8 mouse cellular contexts compared by ENCODE assay signal in genomic region chr10:34328310-34328709, GRCm38 (mm10). TPM values are rescaled to one million over a fixed set of nuclear protein-coding genes. Genes with fewer than 3 reads are reported as not detected.
A peak's percentile ranks its signal among the peaks of the same experiment; 100 is the strongest.
DNase-seq lines count a peak whose midpoint lies in the region; ATAC-seq and TF ChIP-seq lines count a peak whose summit lies in the region.

No protein-coding gene starts in this region.

- no peak overlapping the region for H3K27ac ChIP-seq in heart, embryonic 14.5 days (replicated peaks in 1 of 2; ENCODE audit: control insufficient read depth in 1 of 2, insufficient read depth in 1 of 2, low read depth in 2 of 2, low read length in 2 of 2)
- H3K27ac ChIP-seq in lung, embryonic 14.5 days (ENCODE audit: low read depth), result no peak overlapping the region

- 0 out of 2 replicates have a peak overlapping the region, but pooled peaks have one; percentile 16 for H3K9ac ChIP-seq in heart, embryonic 14.5 days (ENCODE audit: low read length)
- H3K9ac ChIP-seq in lung, embryonic 14.5 days, result no peak overlapping the region

- H3K79me3 ChIP-seq in C2C12 (ENCODE audit: low read depth), result no peaks in the 10 kb centered on the region

- ATAC-seq in heart, embryonic 14.5 days (ENCODE audit: insufficient number of reproducible peaks, insufficient read depth, low FRiP score, low read depth), result 0 out of 2 replicates have a peak, but pooled peaks have one; percentile 13
- ATAC-seq in lung, embryonic 14.5 days (ENCODE audit: insufficient read depth), result peak; percentile 83

- no peak overlapping the region for H3ac ChIP-seq in C2C12 (ENCODE audit: control insufficient read depth, insufficient read length, low read depth)

- peak; percentile 82 for DNase-seq in NIH3T3 (ENCODE audit: low read depth)
- peak; percentile 37 to 51 for DNase-seq in cerebellum, postnatal 36 days
- peak; percentile 60 for DNase-seq in kidney, postnatal 10 days
- DNase-seq in lung, embryonic 14.5 days, result peak; percentile 78
- DNase-seq in retina, postnatal 7 days (ENCODE audit: low read depth, low spot score), result peak; percentile 36
- DNase-seq in spleen, postnatal 4 days (ENCODE audit: low spot score in 2 of 2), result no peak

- no peaks in the 10 kb centered on the region for H3K79me2 ChIP-seq in C2C12 (ENCODE audit: control insufficient read depth, insufficient read depth)

- H3K4me1 ChIP-seq in heart, embryonic 14.5 days (ENCODE audit: control insufficient read depth in 2 of 2, insufficient read depth in 2 of 2, low read length in 2 of 2), result no peaks in the 10 kb centered on the region
- no peaks in the 10 kb centered on the region for H3K4me1 ChIP-seq in lung, embryonic 14.5 days (ENCODE audit: insufficient read depth)

- no peaks in the 10 kb centered on the region for H3K9me3 ChIP-seq in heart, embryonic 14.5 days (ENCODE audit: control insufficient read depth, low read length)
- H3K9me3 ChIP-seq in lung, embryonic 14.5 days (ENCODE audit: low read depth, low read length), result no peaks in the 10 kb centered on the region

- WGBS in heart, embryonic 14.5 days, result 0% methylated on average over 2 of the region's 2 CpGs
- WGBS in lung, embryonic 14.5 days, result 0% methylated on average over 2 of the region's 2 CpGs

- peak; percentile 5 for TF ChIP-seq CTCF in C2C12 (IDR thresholded peaks at IDR 0.05; ENCODE audit: control insufficient read depth, insufficient read depth, insufficient read length)
- peak; percentile 68 for TF ChIP-seq CTCF in lung, embryonic 14.5 days (IDR thresholded peaks at IDR 0.05; ENCODE audit: low read depth)

- H3K36me3 ChIP-seq in C2C12 (ENCODE audit: control insufficient read depth, insufficient read depth), result no peaks in the 10 kb centered on the region
- H3K36me3 ChIP-seq in heart, embryonic 14.5 days (ENCODE audit: control insufficient read depth, insufficient read depth, low read length), result no peaks in the 10 kb centered on the region
- H3K36me3 ChIP-seq in lung, embryonic 14.5 days (ENCODE audit: insufficient read depth), result no peaks in the 10 kb centered on the region

- no peaks in the 10 kb centered on the region for H3K27me3 ChIP-seq in C2C12 (ENCODE audit: control insufficient read depth, insufficient read depth, insufficient read length)
- no peaks in the 10 kb centered on the region for H3K27me3 ChIP-seq in heart, embryonic 14.5 days (ENCODE audit: control insufficient read depth, insufficient read depth, low read length)
- H3K27me3 ChIP-seq in lung, embryonic 14.5 days (ENCODE audit: insufficient read depth, low read length), result no peaks in the 10 kb centered on the region

- no peak overlapping the region for H3K4me3 ChIP-seq in C2C12 (ENCODE audit: insufficient read depth, poor library complexity, severe bottlenecking)
- H3K4me3 ChIP-seq in heart, embryonic 14.5 days (ENCODE audit: control insufficient read depth in 1 of 2, insufficient read depth in 1 of 2, low read depth in 1 of 2, low read length in 2 of 2), result no peak overlapping the region
- no peak overlapping the region for H3K4me3 ChIP-seq in lung, embryonic 14.5 days (ENCODE audit: low read depth, low read length)

- H3K4me2 ChIP-seq in heart, embryonic 14.5 days (ENCODE audit: low read length), result no peak overlapping the region
- H3K4me2 ChIP-seq in lung, embryonic 14.5 days, result no peak overlapping the region

TF ChIP-seq in C2C12, 6 proteins besides CTCF, POLR2A, EP300 and RAD21:
- TF ChIP-seq MAX (IDR thresholded peaks at IDR 0.05) (no peak), MYOG (IDR thresholded peaks at IDR 0.05; ENCODE audit: control insufficient read depth, extremely low read depth, insufficient read length) (no peak), FOSL1 (IDR thresholded peaks at IDR 0.05; ENCODE audit: insufficient read depth, low read length, poor library complexity, severe bottlenecking) (no peak), CEBPB (IDR thresholded peaks at IDR 0.05; ENCODE audit: low read depth) (no peak), MYOD1 (IDR thresholded peaks at IDR 0.05; ENCODE audit: control insufficient read depth, insufficient read length, low read depth) (no peak), USF1 (IDR thresholded peaks at IDR 0.05; ENCODE audit: low read depth) (no peak)

RNA-seq across cellular contexts. Expression of gene Tspyl4, which starts 31.1 kb away (rescaled TPM):
- polyA plus RNA-seq in C2C12 (2012; fragmentation: generic; extraction: Trizol), result 2.3 TPM
- 10.0 and 11.9 TPM in 2 replicates for polyA plus RNA-seq in heart, embryonic 14.5 days (2014; fragmentation: Nextera tagmentation; extraction: Ambion mirVana)
- 4.0 and 4.4 TPM in 2 replicates for polyA plus RNA-seq in lung, embryonic 14.5 days (2014; fragmentation: Nextera tagmentation; extraction: Ambion mirVana)

RNA-seq across cellular contexts. Expression of gene Tspyl1, which starts 46.3 kb away (rescaled TPM):
- polyA plus RNA-seq in C2C12 (2012; fragmentation: generic; extraction: Trizol), result 15.5 TPM
- 67.1 and 70.7 TPM in 2 replicates for polyA plus RNA-seq in heart, embryonic 14.5 days (2014; fragmentation: Nextera tagmentation; extraction: Ambion mirVana)
- 50.6 and 52.6 TPM in 2 replicates for polyA plus RNA-seq in lung, embryonic 14.5 days (2014; fragmentation: Nextera tagmentation; extraction: Ambion mirVana)

Comparison
In these comparisons a context has a peak if more than half of its experiments do, and no peak if none do; other contexts are left out.
1. DNase-seq: peak in NIH3T3 (single experiment), cerebellum, postnatal 36 days (2 of 2), kidney, postnatal 10 days (single experiment), lung, embryonic 14.5 days (single experiment) and retina, postnatal 7 days (single experiment); none in spleen, postnatal 4 days (0 of 2).